Mouse (Mus musculus): ENCODE measurements around the gene Tmem233.

Tmem233 gene

GRCm38 (mm10) chr5:116004271-116004670 is 78.8 kb downstream of the Tmem233 start:
- no peak for DNase-seq (ENCODE audit: low read depth)

- DNase-seq (ENCODE audit: low read depth): no peak
Measured at GRCm38 (mm10) chr5:116003825-116004224, 79.2 kb downstream of the Tmem233 start.

GRCm38 (mm10) chr5:116003154-116003553 is 79.9 kb downstream of the Tmem233 start:
- peak; percentile 76 for DNase-seq (ENCODE audit: low read depth)

DNA sequence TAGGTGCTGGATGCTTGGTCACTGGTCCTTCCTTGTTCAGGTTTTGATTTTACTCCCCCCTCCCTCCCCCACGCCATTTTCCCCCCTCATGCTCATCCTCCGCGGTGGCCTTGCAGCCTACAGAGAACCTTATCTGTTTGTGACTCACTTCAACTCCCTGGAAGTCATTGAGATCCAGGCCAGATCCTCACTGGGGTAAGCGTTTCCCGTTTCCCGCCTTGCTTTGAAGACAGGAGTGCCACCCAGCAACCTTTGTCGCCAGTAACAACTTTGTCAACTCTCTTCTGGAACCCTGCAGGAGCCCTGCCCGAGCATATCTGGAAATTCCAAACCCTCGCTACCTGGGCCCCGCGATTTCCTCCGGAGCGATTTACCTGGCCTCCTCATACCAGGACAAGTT is 85.7 kb downstream of the Tmem233 start:
- DNase-seq (ENCODE audit: low read depth): no peak

- no peak for DNase-seq (ENCODE audit: low read depth)
Measured at GRCm38 (mm10) chr5:115994101-115994500, 88.9 kb downstream of the Tmem233 start.

- DNase-seq (ENCODE audit: low read depth): no peak
Measured at GRCm38 (mm10) chr5:115991717-115992116, 91.3 kb downstream of the Tmem233 start.

Data from 416B (cell line).